Mouse (Mus musculus) brain, embryonic 14.5 days (tissue): Measurements from ENCODE around the gene Vps13d. TPM values are rescaled to one million over a fixed set of nuclear protein-coding genes. Genes with fewer than 3 reads are reported as not detected.
A peak's percentile ranks its signal among the peaks of the same experiment; 100 is the strongest.

Experiments used
- DNase-seq: peaks from one replicate; pipeline ENCODE4 v3.0.0-alpha.2; 2011; ENCODE audit warnings: low read depth
- CTCF ChIP-seq: fragments of 200-500 bp; IDR thresholded peaks from 2 replicates; pipeline ENCODE4 v1.5.1; 2012; ENCODE audit warnings: inconsistent platforms, mild to moderate bottlenecking, moderate library complexity, borderline replicate concordance; ENCODE audit not compliant: insufficient read depth, insufficient read length; ENCODE audit errors: extremely low read depth
- POLR2A ChIP-seq: fragments of 200-500 bp; IDR thresholded peaks from 2 replicates; pipeline ENCODE4 v1.6.1; 2012; ENCODE audit warnings: mild to moderate bottlenecking, inconsistent platforms, borderline replicate concordance; ENCODE audit not compliant: poor library complexity, insufficient read depth, insufficient read length, severe bottlenecking; ENCODE audit errors: extremely low read depth
- polyA plus RNA-seq: library from polyadenylated mRNA; depleted of rRNA; stranded (reverse); fragments of >200 nt; gene quantifications from 2 replicates; pipeline ENCODE4 v1.2.3, GENCODE M21; 2012

Vps13d gene
- polyA plus RNA-seq, 1 experiment = 26.9 TPM

GRCm38 (mm10) chr4:145005943-145006545, 188.8 kb downstream of the Vps13d start:
- no peak for TF ChIP-seq CTCF
- TF ChIP-seq POLR2A = no peak

GRCm38 (mm10) chr4:145004176-145004575, 190.6 kb downstream of the Vps13d start:
- TF ChIP-seq CTCF = no peak
- TF ChIP-seq POLR2A = no peak
- no peak for DNase-seq

More at GRCm38 (mm10) chr4:145005943-145006545, 188.8 kb downstream of the Vps13d start:
- DNase-seq = no peak

GRCm38 (mm10) chr4:145002733-145003132, 192.1 kb downstream of the Vps13d start:
- no peak for TF ChIP-seq CTCF
- no peak for DNase-seq

GRCm38 (mm10) chr4:144999903-145000382, 194.9 kb downstream of the Vps13d start:
- TF ChIP-seq POLR2A (no peak), CTCF (no peak)
- peak; percentile 78 for DNase-seq

GRCm38 (mm10) chr4:144999572-144999880, 195.3 kb downstream of the Vps13d start:
- TF ChIP-seq CTCF (no peak), POLR2A (no peak)
- no peak for DNase-seq

GRCm38 (mm10) chr4:144998808-144999571, 195.8 kb downstream of the Vps13d start:
- DNase-seq = no peak
- TF ChIP-seq CTCF = no peak
- no peak for TF ChIP-seq POLR2A

- no peak for TF ChIP-seq CTCF
- TF ChIP-seq POLR2A = no peak
- DNase-seq = no peak
Measured at GRCm38 (mm10) chr4:144997887-144998658, 196.7 kb downstream of the Vps13d start.

GRCm38 (mm10) chr4:144996996-144997820, 197.6 kb downstream of the Vps13d start:
- TF ChIP-seq POLR2A (no peak), CTCF (no peak)
- no peak for DNase-seq

- no peak for TF ChIP-seq CTCF
- no peak for DNase-seq
Measured at GRCm38 (mm10) chr4:144995826-144996225, 199.0 kb downstream of the Vps13d start.

GRCm38 (mm10) chr4:144993047-144993917, 201.5 kb downstream of the Vps13d start:
- TF ChIP-seq CTCF (no peak), POLR2A (no peak)
- no peak for DNase-seq

- DNase-seq = no peak
- no peak for TF ChIP-seq POLR2A
- no peak for TF ChIP-seq CTCF
Measured at GRCm38 (mm10) chr4:144992413-144992812, 202.4 kb downstream of the Vps13d start.
